Mouse (Mus musculus) liver, embryonic 11.5 days (tissue): ENCODE measurements at regions not wholly inside any gene's neighbourhood (a gene's known extent, or its start where the extent isn't known, plus 50 kb on each side); places are given as distances from the start of the nearest gene placed in this dataset.

ENCODE experiments used
- ATAC-seq: fragments of 200-750 bp; cut with Nextera tagmentation; replicated peaks from 2 replicates; pipeline ENCODE4 v1.8.0; 2017; ENCODE audit warnings: moderate number of reproducible peaks, mild to moderate bottlenecking, moderate TSS enrichment, moderate library complexity; ENCODE audit not compliant: low FRiP score
- DNase-seq: peaks from one replicate; pipeline ENCODE4 v3.0.0-alpha.2; 2017; ENCODE audit warnings: low spot score
- H3K27ac ChIP-seq: fragments of 300-500 bp; sonication (generic); 2 replicates; pipeline ENCODE4 v1.5.1; 2014; ENCODE audit warnings: mild to moderate bottlenecking, low read depth, low read length, control low read depth
- H3K27me3 ChIP-seq: fragments of 300-500 bp; sonication (generic); replicated peaks from 2 replicates; pipeline ENCODE4 v1.6.1; 2014; ENCODE audit warnings: low read length, mixed read lengths; ENCODE audit not compliant: control insufficient read depth, insufficient read depth
- H3K36me3 ChIP-seq: fragments of 300-500 bp; sonication (generic); 2 replicates; pipeline ENCODE4 v1.6.1; 2014; ENCODE audit warnings: mild to moderate bottlenecking, low read length, moderate library complexity, mixed read lengths; ENCODE audit not compliant: control insufficient read depth, insufficient read depth
- H3K4me1 ChIP-seq: fragments of 300-500 bp; sonication (generic); replicated peaks from 2 replicates; pipeline ENCODE4 v1.6.1; 2014; ENCODE audit warnings: low read length, mixed read lengths; ENCODE audit not compliant: control insufficient read depth, insufficient read depth
- H3K4me2 ChIP-seq: fragments of 300-500 bp; sonication (generic); 2 replicates; pipeline ENCODE4 v1.6.1; 2014; ENCODE audit warnings: mild to moderate bottlenecking, control low read depth, moderate library complexity
- H3K4me3 ChIP-seq: fragments of 300-500 bp; sonication (generic); 2 replicates; pipeline ENCODE4 v1.5.1; 2014; ENCODE audit warnings: low read depth, low read length, control low read depth
- H3K9ac ChIP-seq: fragments of 300-500 bp; sonication (generic); 2 replicates; pipeline ENCODE4 v1.6.1; 2014; ENCODE audit warnings: low read depth, low read length, control low read depth
- H3K9me3 ChIP-seq: fragments of 300-500 bp; sonication (generic); 2 replicates; pipeline ENCODE4 v1.6.1; 2016; ENCODE audit warnings: low read length, inconsistent platforms, mixed read lengths; ENCODE audit not compliant: control insufficient read depth
- WGBS: fragments of 180-500 bp; shearing (Covaris S2); extraction: QIAGEN DNeasy Blood & Tissue Kit; methylation state at CpG from one replicate; pipeline ENCODE4 v1.1.7; 2014; 5-methylcytosine and 5-hydroxymethylcytosine counted together

- 92% methylated on average over 16 of the region's 16 CpGs for WGBS
- no peak overlapping the region for H3K4me3 ChIP-seq
- H3K4me1 ChIP-seq = no peaks in the 10 kb centered on the region
- H3K4me2 ChIP-seq = no peak overlapping the region
- no peak overlapping the region for H3K9ac ChIP-seq
- H3K27me3 ChIP-seq = no peaks in the 10 kb centered on the region
- no peak overlapping the region for H3K27ac ChIP-seq
- no peak for DNase-seq
- ATAC-seq = no peak
- no peaks in the 10 kb centered on the region for H3K36me3 ChIP-seq
- H3K9me3 ChIP-seq = no peaks in the 10 kb centered on the region
Measured at GRCm38 (mm10) chr13:51337931-51338330, 70.5 kb upstream of the S1pr3 start.

- Histone ChIP-seq H3K9me3 (no peaks in the 10 kb centered on the region), H3K27ac (no peak overlapping the region), H3K36me3 (no peaks in the 10 kb centered on the region), H3K4me2 (no peak overlapping the region), H3K4me1 (no peaks in the 10 kb centered on the region), H3K9ac (no peak overlapping the region), H3K27me3 (no peaks in the 10 kb centered on the region), H3K4me3 (no peak overlapping the region)
- DNase-seq (no peak), ATAC-seq (no peak)
- 80% methylated on average over 4 of the region's 4 CpGs for WGBS
Measured at GRCm38 (mm10) chr13:51345321-51345720, 63.1 kb upstream of the S1pr3 start.

- 51% methylated on average over 8 of the region's 8 CpGs for WGBS
- Histone ChIP-seq H3K9me3 (no peaks in the 10 kb centered on the region), H3K4me2 (no peak overlapping the region), H3K27me3 (no peaks in the 10 kb centered on the region), H3K9ac (no peak overlapping the region), H3K4me3 (no peak overlapping the region), H3K4me1 (no peaks in the 10 kb centered on the region), H3K36me3 (no peaks in the 10 kb centered on the region), H3K27ac (no peak overlapping the region)
- ATAC-seq (no peak), DNase-seq (no peak)
Measured at GRCm38 (mm10) chr13:51345839-51346550, 62.4 kb upstream of the S1pr3 start.

- no peaks in the 10 kb centered on the region for H3K9me3 ChIP-seq
- H3K27ac ChIP-seq = no peak overlapping the region
- H3K9ac ChIP-seq = no peak overlapping the region
- no peak for ATAC-seq
- H3K4me3 ChIP-seq = no peak overlapping the region
- H3K27me3 ChIP-seq = no peaks in the 10 kb centered on the region
- no peak overlapping the region for H3K4me2 ChIP-seq
- no peak for DNase-seq
- H3K4me1 ChIP-seq = no peaks in the 10 kb centered on the region
- no peaks in the 10 kb centered on the region for H3K36me3 ChIP-seq
- 71% methylated on average over 4 of the region's 4 CpGs for WGBS
Measured at GRCm38 (mm10) chr13:51348707-51349106, 59.7 kb upstream of the S1pr3 start.

GRCm38 (mm10) chr13:51349818-51350551 is 58.5 kb upstream of the S1pr3 start:
- Histone ChIP-seq H3K4me2 (no peak overlapping the region), H3K27ac (no peak overlapping the region), H3K9me3 (no peaks in the 10 kb centered on the region), H3K36me3 (no peaks in the 10 kb centered on the region), H3K4me1 (no peaks in the 10 kb centered on the region), H3K27me3 (no peaks in the 10 kb centered on the region), H3K9ac (no peak overlapping the region), H3K4me3 (no peak overlapping the region)
- ATAC-seq (no peak), DNase-seq (no peak)
- 79% methylated on average over 11 of the region's 11 CpGs for WGBS

- ATAC-seq = no peak
- H3K36me3 ChIP-seq = no peaks in the 10 kb centered on the region
- H3K9ac ChIP-seq = no peak overlapping the region
- H3K27ac ChIP-seq = no peak overlapping the region
- H3K4me3 ChIP-seq = no peak overlapping the region
- H3K27me3 ChIP-seq = no peaks in the 10 kb centered on the region
- 71% methylated on average over 4 of the region's 4 CpGs for WGBS
- H3K4me1 ChIP-seq = no peaks in the 10 kb centered on the region
- H3K9me3 ChIP-seq = no peaks in the 10 kb centered on the region
- DNase-seq = no peak
- H3K4me2 ChIP-seq = no peak overlapping the region
Measured at GRCm38 (mm10) chr13:51352874-51353273, 55.6 kb upstream of the S1pr3 start.

GRCm38 (mm10) chr13:51355507-51355906 is 52.9 kb upstream of the S1pr3 start:
- H3K9me3 ChIP-seq = no peaks in the 10 kb centered on the region
- DNase-seq (no peak), ATAC-seq (no peak)

More at GRCm38 (mm10) chr13:51355507-51355906, 52.9 kb upstream of the S1pr3 start:
- Histone ChIP-seq H3K4me2 (no peak overlapping the region), H3K4me3 (no peak overlapping the region), H3K4me1 (no peaks in the 10 kb centered on the region), H3K36me3 (no peaks in the 10 kb centered on the region), H3K9ac (no peak overlapping the region), H3K27ac (no peak overlapping the region), H3K27me3 (no peaks in the 10 kb centered on the region)
- 60% methylated on average over 2 of the region's 2 CpGs for WGBS
